Mouse (Mus musculus): Measurements from ENCODE around the gene Inhbb. TPM values are rescaled to one million over a fixed set of nuclear protein-coding genes. Genes with fewer than 3 reads are reported as not detected.

The Inhbb gene
- total RNA-seq, 2 experiments from 2014 or later: 0.43 to 0.89 TPM

DNA sequence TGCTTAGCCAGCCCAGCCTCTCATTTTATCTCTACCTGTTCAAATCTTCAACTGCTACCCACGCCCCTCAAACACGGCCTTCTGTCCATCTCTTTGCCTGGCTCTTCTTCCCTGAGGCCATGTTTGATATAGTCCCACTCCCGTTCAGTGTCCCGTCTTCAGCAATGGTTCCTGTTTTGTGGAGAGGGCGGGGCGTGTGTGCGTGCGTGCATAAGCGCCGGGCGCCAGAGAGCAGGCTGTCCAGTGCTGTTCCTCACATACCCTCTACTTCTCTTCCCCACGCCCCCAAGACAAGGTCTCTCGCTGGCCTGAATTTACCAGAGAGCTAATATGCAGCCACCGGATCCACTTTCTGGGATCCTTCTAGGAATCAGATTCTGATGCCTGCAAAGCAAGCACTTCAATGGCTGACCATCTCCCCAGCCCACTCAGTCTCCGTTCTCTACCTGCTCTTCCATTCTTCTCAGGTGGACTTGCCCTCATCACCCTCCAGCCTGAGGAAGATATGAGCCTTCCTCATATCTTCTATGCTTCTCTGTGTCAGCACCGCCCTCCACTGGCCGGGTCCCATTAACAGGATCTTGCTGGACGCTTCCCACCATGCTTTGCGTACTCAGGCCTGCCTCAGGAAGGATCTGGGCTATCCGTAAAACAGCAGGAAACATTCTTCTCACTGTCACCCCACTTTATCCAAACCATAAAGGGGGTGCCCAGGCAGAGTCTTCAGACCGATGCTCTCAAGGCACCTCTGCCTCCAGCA, 21.7 kb upstream of the Inhbb start:
- no peak overlapping the region for H3K27ac ChIP-seq
- H3K4me3 ChIP-seq: no peak overlapping the region
- no peak for DNase-seq
- intact Hi-C loops (cut with DNase I): no loop called here
- TF ChIP-seq CTCF (IDR thresholded peaks at IDR 0.05): no peak; the same call in 1 of the 2 replicates

DNA sequence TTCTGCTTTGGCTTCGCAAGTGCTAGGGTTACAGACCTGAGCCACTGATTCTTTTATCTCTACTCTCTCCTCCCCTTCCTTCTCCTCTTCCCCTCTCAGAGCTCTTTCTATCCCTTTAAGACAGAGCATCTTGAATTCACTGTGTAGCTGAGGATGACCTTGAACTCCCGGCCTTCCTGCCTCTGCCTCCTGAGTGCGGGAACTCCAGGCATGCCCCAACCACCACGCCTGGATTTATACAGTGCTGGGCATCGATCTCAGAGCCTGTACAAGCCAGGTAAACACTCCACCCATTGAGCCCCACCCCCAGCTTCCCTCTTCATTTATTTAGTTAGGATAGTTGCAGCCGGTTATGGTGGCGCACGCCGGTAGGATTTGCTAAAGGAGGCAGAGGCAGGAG, 20.9 kb upstream of the Inhbb start:
- H3K27ac ChIP-seq: no peak overlapping the region
- H3K4me3 ChIP-seq: no peak overlapping the region
- intact Hi-C loops (cut with DNase I): no loop called here
- no peak for TF ChIP-seq CTCF (IDR thresholded peaks at IDR 0.05)
- no peak for DNase-seq

DNA sequence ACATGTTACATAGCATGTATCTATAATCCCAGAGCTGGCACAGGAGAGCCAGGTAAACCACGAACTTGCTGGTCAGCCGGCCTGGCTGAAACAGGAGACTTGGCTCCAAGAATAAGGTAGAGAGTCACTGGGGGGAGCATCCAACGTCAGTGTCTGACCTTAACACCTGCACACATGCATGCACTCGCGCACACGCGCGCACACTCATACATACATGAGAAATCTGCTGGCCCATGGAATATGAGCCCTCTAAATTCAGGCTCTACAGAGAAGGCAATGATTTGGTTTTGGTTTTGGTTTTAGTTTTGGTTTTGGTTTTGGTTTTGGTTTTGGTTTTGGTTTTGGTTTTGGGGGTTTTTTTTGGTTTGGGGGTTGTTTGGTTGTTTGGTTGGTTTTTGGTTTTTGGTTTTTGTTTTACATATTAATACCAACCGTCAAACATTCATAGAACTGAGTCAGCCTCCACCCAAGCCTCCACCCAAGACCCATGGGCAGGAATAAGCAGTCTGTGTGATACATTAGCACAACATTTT, 16.1 kb upstream of the Inhbb start:
- intact Hi-C loops (cut with DNase I): no loop called here
- H3K4me3 ChIP-seq: no peak overlapping the region
- no peak for DNase-seq
- no peak for TF ChIP-seq CTCF (IDR thresholded peaks at IDR 0.05)
- no peak overlapping the region for H3K27ac ChIP-seq

DNA sequence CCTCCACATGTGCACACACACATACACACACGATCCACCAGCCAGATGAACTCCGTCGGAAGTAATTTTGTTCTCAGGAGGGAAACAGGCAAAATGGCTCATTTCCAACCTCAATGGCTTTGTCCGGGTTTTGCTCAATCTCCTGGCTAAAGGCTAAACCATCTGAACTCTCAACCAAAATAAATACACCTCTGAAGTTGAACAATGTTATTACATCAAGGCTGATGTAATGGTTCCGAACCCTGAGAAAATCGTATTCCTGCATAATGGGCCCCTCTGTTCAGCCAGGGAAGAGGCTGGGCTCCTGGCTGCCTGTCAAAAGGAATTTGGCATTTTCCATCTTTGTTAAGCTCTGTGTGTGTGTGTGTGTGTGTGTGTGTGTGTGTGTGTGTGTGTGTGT, 15.4 kb upstream of the Inhbb start:
- TF ChIP-seq CTCF (IDR thresholded peaks at IDR 0.05): no peak
- no peak for DNase-seq
- Histone ChIP-seq H3K4me3 (no peak overlapping the region), H3K27ac (no peak overlapping the region)
- intact Hi-C loops (cut with DNase I): no loop called here

DNA sequence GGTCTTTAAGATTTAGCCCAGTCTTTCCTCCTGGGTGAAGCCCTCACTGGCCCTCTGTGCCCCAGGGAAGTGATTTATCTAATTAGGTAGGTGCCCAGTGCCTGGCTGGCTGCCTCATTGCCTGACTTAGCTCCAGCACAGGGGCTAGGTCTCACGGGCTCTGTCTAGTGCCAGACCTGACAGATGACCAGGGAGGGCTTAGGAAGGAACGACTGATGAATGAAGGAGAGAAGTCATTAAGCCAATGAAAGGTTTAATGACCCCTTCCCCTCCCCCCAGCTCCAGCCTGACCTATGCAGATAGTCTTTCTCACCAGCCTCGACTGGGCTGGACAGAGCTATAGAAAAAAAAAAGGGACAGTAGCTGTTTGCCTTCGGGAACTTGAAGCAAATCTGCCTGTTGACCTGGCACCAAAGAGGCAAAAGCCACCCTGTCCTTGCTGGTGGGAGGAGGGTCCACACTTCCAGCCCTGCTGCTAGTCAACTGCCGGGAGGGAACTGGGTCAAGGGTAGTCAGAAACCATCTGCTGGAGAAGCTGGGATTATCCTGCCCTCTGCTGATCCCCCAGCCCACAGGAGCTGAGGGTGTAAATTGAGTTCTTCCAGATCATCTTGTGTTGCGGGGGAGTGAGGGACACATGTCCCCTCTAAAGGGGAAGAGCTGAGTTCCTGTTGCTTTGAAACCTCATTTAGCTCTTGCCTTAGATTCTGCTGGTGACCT, 2.3 kb upstream of the Inhbb start:
- TF ChIP-seq CTCF (IDR thresholded peaks at IDR 0.05): no peak
- no peak for DNase-seq
- H3K27ac ChIP-seq: no peak overlapping the region
- intact Hi-C loops (cut with DNase I): loop anchor here (5.0 kb wide), 2 partner anchors 33 to 332 kb away; no protein-coding TSS in a partner anchor
- no peak overlapping the region for H3K4me3 ChIP-seq

DNA sequence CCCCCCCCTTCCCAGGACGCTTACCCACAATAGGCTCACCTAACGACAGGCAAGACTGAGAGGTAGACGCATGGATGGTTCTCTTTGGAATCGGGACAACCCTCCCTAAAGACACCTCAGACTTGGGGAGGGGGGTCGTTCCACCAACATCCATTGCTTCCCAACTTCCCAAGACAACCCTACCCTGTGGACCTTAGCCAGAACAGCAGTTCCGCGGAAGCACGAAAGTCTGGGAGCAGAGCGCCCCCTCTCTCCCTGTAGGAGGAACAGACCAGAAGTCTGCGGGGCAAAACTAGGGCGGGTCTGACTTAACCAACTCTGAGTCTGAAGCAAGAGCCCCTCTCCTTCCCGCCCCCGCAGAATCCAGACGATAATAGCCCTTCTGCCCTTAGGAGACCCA, 1.5 kb upstream of the Inhbb start:
- intact Hi-C loops (cut with DNase I): loop anchor here (2.0 to 5.0 kb wide), 3 partner anchors 34 to 331 kb away; no protein-coding TSS in a partner anchor

DNA sequence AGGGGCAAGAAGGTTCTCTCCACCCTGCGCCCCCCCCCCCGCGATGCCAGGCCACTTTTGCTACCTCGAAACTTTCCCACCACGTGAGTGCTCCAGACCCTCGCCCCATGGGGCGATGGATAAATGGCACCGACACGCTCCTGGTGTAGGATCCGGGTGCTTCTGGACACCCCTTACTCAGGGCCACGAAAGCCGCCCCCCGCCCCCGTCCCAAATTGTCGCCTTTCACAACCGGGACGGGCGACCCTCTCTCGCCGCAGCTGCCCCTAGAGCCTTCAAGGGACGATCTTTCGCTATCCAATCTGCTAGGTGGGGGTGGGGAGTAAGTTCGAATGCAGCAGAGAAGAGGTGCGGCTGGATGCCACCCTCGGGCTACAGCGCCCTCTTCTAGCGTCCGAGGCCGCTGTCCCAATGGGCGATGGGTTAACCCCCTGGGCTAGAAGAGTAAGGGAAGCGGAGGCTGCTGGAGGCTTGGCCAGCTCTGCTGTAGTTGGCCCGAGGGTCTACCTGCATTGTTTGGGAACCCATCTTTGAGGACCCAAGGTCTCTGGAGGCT, 490 bp upstream of the Inhbb start:
- DNase-seq: no peak
- Histone ChIP-seq H3K4me3 (peak overlapping the region; percentile 91), H3K27ac (no peak overlapping the region)
- TF ChIP-seq CTCF (IDR thresholded peaks at IDR 0.05): no peak; the same call in 1 of the 2 replicates
- intact Hi-C loops (cut with DNase I): loop anchor here (2.0 to 5.0 kb wide), 3 partner anchors 35 to 330 kb away; no protein-coding TSS in a partner anchor

More for the DNA sequence above, 1.5 kb upstream of the Inhbb start:
- H3K27ac ChIP-seq: no peak overlapping the region
- TF ChIP-seq CTCF (IDR thresholded peaks at IDR 0.05): peak; percentile 69
- peak; percentile 51 for DNase-seq
- peak overlapping the region; percentile 11; the same call in 1 of the 2 replicates for H3K4me3 ChIP-seq

DNA sequence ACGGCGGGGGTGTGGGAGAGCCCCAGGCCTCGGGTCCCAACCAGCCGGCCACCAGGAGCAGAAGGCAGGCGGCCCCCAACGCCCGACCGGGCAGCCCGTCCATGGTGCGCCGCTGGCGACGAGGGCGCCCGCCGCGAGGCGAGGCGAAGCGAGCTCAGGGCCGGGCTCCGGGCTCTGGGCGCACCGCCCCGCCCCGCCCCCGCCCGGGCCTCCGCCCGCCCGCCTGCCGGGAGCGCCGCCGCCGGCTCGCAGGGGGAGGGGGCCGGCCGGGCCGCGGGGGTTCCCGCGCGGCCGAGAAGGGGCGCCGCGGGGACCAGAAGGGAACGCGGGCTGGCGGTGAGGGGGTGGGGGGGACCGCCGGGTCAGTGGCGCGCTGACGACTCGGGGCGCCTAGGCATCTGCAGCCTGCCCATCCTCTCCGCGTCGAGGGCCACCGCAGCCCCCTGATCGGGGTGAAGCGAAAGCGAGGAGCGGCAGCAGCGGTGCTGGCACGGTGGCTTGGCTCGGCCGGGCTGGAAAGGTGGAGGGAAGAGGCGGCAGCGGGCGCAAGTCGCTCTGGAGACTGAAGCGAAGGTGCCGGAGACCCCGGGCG, 968 bp downstream of the Inhbb start:
- DNase-seq: peak; percentile 68
- intact Hi-C loops (cut with DNase I): loop anchor here (5.0 kb wide), 2 partner anchors 36 to 329 kb away; no protein-coding TSS in a partner anchor
- Histone ChIP-seq H3K4me3 (peak overlapping the region; percentile 91), H3K27ac (peak overlapping the region; percentile 62; the same call in 1 of the 2 replicates)
- no peak for TF ChIP-seq CTCF (IDR thresholded peaks at IDR 0.05)

DNA sequence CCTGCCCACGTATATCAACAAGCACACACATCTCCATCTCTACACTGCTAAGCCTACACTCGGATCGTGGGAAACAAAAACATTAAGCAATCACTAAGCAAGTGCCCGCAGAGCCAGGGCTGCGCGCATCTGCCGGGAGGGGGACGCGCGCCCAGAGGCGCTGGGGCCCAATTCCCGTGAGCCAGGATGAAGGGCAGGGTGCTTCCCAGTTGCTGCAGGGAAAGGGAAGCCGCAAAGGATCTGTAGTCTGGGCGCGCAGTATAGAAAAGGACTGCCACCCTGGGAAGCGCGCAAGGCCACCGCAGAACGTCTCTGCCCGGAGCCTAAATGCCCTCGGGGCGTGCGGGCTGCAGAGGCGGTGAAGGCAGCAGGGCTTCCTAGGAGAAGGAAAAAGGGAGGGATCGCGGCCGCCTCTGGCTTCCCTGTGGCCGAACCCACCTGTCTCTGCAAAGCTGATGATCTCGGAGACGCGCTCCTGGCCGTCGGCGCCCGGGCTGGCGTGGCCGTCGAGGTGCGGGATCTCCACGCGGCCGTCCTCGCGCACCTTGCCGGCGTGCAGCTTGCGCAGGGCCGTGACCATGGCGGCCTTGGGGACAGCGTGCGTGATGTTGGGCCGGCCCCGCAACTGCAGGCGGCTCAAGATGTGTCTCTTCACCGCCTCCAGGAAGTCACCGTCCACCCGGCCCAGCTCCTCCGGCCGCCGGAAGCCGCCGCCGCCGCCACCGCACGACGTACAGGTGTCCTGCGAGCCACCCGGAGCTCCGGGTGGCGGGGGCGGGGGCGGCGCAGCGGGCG, 1.7 kb downstream of the Inhbb start:
- no peak for TF ChIP-seq CTCF (IDR thresholded peaks at IDR 0.05)
- H3K4me3 ChIP-seq: peak overlapping the region; percentile 91
- H3K27ac ChIP-seq: no peak overlapping the region
- intact Hi-C loops (cut with DNase I): loop anchor here (5.0 kb wide), 2 partner anchors 37 to 328 kb away; no protein-coding TSS in a partner anchor
- DNase-seq: no peak

DNA sequence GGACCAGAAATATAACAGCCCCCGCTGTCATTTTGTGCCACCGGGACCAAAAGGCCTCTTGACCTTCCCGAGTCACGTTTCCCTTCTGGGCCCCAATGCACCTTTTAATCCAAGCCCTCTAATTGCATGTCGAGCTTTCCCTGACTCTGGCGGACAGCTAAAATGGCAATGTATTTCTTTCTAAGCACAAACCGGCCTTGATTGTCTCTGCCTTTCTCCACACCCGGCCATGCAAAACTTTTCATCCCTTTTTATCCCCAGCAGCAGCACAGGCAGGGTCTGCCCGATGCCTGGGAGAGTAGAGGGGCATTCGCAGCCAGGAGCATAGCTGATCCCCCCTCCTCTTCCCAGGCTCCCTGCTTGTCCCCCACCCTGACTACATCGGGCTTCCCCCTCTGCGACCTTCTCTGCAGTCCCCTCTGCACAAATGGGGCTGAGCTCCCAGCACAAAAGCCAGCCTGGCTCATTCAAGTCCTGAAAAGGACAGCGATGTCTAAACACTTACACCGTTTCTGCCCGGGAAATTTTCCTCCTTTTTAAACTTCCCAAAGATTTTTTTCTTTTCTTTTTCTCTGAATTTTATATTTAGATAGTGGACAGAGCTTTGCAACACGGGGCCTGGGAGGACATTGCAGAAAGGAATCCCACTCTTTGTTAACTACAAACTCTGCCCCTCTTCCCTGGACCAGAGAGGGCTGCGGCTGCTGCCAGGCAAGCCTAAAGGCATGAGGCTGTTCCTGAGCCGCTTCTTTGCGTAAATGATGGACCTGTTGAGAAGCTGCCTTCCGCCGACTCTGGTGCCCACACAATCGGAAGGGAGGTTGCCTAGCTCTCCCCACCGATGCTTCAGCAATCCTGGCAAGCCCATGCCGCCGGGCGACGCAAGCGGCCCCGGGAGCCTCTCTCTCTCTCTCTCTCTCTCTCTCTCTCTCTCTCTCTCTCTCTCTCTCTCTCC, 2.6 kb downstream of the Inhbb start:
- DNase-seq: no peak
- Histone ChIP-seq H3K27ac (no peak overlapping the region), H3K4me3 (peak overlapping the region; percentile 91)
- intact Hi-C loops (cut with DNase I): loop anchor here (5.0 kb wide), 2 partner anchors 38 to 327 kb away; no protein-coding TSS in a partner anchor
- no peak for TF ChIP-seq CTCF (IDR thresholded peaks at IDR 0.05)

All from gastrocnemius, adult 2 months (tissue).